Mouse (Mus musculus): ENCODE measurements around the gene Ccdc154.

DNA sequence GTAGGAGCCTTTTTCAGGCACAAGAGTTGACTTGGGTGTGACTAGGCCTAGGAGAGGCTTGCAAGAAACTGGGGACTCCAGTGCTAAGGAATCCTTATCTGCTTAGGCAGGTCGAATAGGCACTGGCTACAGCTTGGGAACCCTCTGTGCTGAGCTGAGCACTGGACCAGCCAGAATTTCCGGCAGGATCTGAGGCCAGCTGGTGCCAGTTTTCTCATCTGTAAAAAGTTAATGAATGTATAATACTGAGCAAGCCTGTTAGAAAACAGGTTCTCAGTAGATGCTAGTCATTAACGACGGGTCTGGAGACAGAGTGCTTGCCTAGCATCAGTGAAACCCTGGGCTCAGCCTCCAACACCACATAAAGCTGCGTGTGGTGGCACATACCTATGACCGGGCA, 26.6 kb upstream of the Ccdc154 start:
- TF ChIP-seq CTCF (conservative IDR thresholded peaks at IDR 0.05; ENCODE audit: low read length) (no peak), POU5F1 (IDR thresholded peaks at IDR 0.05; ENCODE audit: borderline replicate concordance, low read length) (no peak)

All from E14TG2a.4 (cell line).